Mouse (Mus musculus): ENCODE data around the gene P2ry1. TPM values are rescaled to one million over a fixed set of nuclear protein-coding genes. Genes with fewer than 3 reads are reported as not detected.

P2ry1 gene
- 14.6 and 19.9 TPM in 2 replicates for polyA plus RNA-seq (2012)

DNA sequence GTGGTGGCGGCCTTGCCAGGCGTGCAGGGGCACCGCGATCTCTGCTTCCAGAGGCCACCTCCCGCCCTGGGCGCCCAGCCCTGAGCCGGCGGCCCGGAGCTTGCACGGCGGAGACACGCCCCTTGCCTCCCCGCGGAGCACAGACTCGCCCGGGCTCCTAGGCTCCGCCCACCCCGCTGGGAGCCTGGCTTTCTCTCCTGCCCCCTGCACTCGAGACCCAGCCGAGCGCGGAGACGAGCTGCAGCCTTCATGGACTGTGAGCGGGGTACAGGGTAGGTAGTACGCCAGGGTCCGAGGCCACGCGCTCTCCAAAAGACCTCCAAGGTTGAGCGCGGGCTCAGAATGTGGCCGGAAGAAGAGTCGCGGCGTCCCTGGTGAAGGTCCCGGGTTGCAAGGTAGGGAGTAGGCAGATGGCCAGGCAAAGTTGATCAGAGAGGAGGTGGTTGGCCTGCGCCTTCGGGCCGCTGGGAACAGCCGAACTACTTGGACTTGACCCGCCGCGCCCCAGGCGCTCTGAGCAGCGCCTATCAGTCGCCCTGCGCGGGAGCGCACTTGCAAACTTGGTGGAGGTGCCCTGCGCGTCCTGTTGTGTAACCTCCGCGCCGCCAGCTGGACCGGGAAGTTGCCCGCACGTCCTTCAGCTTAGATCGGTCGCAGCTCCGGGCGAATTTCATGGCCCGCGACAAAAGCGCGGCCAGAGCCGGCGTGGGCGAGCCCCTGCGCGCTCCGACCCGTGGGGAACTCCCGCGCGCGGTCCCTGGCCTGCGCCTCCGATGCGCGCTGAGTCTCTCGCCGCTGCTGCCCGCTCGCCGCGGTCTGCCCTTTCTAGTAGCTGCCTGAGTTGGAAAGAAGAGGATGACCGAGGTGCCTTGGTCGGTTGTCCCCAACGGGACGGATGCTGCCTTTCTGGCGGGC lies at the start of gene P2ry1:
Gene P2ry1, plus strand, starts transcription at position 209 of the 915 bp plus-strand sequence.
- no peak for TF ChIP-seq GATA1 (IDR thresholded peaks at IDR 0.05; ENCODE audit: low read length)

DNA sequence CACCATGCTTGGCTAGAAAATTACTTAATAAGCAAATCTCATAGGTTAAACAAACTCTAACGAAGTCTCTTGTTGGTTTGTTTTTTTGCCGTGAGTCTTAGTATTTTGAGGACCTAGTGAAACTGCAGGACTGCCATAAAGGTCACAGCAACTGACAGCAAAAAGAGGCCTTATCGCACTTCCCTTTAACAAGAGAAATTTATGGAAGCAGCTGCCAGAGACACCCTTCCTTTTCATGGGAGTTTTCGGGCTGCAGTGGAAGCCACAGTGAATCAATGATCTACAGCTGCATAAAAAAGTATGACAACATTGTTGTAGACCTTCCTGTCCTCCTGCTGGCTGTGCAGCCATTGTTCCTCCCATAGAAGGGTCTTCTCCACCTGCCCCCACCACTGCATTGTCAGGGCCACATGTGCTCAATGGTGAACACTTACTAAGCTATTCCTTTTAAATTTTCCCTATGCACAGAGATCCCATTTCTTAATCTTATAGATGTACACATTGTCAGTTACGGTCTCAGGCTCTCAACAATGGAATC lies 49.3 kb upstream of the P2ry1 start:
- no peak for TF ChIP-seq GATA1 (IDR thresholded peaks at IDR 0.05; ENCODE audit: low read length)

DNA sequence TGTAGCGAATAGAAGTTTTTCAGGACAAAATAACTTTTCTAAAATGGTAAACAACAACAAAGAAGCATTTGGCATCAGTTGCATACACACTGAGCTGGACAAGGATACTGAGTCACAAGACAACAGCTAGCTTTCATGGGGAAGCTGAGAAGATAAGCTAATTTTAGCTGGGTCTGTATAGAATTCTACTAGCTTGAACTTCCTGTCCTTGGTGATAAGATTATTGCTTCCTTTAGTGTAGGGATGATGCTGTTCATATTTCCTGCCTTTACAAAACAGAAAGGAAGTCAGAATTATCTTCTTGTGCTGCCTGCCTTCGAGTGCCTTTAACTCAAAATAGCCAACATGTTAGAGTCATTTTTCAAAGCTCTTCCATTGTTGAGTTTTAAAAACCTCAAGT lies 48.5 kb upstream of the P2ry1 start:
- peak; percentile 75 for TF ChIP-seq GATA1 (IDR thresholded peaks at IDR 0.05; ENCODE audit: low read length)

DNA sequence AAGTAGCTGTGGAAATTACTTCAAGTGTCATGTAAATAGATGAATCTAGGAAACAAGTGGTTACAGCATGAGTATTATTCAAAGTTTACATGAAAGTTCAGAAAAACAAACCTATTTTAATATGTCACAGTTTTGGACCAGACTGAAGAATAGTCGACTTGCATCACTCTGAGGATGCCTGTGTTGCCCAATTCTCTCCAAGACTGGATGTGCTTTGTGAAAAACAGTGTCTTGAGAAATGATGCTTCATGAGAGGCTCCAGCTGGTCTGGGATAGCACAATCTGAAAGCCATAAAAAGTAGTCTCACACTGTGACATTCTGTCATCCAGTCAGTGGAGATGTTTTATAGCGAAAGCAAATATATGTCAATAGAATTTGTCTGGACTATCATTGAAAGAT lies 43.8 kb upstream of the P2ry1 start:
- no peak for TF ChIP-seq GATA1 (IDR thresholded peaks at IDR 0.05; ENCODE audit: low read length)

DNA sequence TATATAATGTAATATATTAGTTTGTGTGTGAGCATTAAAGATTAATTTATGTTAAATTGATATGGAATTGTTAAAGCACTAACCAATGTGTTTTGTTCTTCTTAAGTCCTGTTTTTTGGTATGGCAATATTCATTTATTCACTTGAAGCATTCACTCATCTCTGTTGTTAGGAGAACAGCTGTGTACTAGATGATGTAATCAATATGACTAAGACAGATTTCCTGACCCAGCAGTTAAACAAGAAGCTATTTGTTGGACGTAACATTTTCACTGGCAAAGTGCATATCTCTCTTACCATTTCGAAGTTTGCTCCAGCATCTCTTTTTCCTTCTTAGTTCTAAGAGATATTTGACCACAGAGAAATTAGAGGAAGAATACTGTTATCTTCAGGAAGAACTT lies 37.5 kb upstream of the P2ry1 start:
- TF ChIP-seq GATA1 (IDR thresholded peaks at IDR 0.05; ENCODE audit: low read length) = no peak

DNA sequence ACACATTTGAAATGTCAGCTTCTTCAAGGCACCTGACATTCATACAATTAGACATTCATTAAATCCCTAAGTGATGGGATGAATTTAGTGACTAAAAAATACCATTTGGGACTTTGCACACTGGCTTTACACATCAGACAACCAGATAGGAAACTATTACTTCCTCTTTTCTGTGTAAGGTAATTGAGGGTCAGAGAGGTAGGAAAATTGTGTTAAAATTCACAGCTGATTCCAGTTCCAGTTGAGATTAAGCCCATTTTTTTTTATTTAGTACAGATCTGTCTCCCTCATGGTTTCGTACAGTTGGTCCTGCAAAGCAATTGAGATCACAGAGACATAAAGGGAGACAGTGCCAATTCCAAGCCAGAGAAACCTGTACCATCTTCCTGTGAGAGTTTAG lies 27.7 kb upstream of the P2ry1 start:
- TF ChIP-seq GATA1 (IDR thresholded peaks at IDR 0.05; ENCODE audit: low read length) = no peak

DNA sequence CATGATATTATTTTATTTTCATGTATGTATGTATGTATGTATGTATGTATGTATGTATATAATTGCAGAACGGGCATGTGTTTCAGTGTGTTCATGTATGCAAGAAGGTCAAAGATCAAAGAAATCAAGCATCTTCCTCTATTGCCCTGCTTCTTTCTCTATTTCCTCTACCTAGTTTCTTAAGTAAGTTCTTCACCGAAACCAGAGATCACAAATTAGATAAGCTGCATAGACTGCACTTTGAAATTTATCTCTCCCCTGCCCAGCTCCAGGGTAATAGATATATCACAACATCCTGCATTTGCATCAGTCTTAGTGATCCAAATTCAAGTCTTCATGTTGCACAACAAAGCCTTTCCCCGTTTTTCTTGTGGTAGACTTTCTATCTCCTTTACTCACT lies 20.5 kb upstream of the P2ry1 start:
- TF ChIP-seq GATA1 (IDR thresholded peaks at IDR 0.05; ENCODE audit: low read length) = no peak

DNA sequence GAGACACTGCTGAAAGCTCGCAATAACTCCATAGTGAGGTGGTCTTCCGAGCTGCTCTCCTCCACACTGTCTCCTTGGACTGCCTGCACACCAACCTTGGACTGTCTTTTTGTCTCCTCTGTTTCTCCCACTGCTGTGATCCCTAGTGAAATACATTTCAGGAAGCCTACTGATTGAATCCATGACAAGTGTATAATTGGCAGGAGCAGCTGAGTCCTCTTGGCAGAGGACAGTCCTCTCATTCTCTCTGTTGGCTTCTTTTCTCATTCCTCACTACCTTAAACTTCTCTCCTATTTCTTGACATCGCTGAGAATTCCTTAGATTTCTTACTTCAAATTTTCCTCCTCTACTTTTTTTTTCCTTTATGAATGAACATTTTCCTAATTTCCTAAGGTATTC lies 4.5 kb upstream of the P2ry1 start:
- no peak for TF ChIP-seq GATA1 (IDR thresholded peaks at IDR 0.05; ENCODE audit: low read length)

DNA sequence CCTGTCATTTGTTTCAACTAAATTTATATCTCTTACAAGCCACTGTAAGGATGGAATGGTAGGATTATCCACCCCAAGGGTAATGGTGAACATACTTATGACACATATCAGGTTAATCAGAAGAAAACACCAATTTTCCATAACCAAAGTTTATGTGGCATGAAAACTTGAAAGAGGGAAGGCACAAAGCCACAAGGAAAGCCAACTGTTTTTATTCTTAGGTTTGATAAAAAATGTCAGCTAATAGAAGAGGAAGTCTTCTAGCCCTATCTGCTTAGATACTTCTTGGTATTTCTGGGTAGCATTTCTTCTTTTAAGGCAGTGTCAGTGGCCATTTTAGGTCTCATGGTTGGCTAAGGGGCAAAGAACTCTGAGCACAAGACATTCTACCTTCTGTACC lies 2.9 kb upstream of the P2ry1 start:
- TF ChIP-seq GATA1 (IDR thresholded peaks at IDR 0.05; ENCODE audit: low read length) = no peak

DNA sequence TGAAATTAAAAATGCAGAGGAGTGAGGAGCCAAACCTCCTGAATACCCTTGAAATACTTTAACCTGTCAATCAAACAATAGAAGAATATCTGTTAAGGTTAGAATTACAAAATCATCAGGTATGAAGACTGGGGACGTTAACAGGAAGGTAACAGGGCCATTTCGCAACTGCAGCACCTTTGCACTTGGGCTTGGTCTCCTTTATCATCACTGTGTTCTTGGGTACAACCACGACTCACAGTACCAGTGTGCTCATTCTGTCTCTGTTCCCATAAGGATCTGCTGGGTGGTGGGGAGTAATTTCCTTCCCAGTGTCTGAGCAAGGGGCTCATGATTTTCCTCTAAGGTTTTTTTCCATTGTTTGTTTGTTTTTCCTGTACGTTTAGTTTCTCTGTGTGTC lies 1.8 kb upstream of the P2ry1 start:
- no peak for TF ChIP-seq GATA1 (IDR thresholded peaks at IDR 0.05; ENCODE audit: low read length)

DNA sequence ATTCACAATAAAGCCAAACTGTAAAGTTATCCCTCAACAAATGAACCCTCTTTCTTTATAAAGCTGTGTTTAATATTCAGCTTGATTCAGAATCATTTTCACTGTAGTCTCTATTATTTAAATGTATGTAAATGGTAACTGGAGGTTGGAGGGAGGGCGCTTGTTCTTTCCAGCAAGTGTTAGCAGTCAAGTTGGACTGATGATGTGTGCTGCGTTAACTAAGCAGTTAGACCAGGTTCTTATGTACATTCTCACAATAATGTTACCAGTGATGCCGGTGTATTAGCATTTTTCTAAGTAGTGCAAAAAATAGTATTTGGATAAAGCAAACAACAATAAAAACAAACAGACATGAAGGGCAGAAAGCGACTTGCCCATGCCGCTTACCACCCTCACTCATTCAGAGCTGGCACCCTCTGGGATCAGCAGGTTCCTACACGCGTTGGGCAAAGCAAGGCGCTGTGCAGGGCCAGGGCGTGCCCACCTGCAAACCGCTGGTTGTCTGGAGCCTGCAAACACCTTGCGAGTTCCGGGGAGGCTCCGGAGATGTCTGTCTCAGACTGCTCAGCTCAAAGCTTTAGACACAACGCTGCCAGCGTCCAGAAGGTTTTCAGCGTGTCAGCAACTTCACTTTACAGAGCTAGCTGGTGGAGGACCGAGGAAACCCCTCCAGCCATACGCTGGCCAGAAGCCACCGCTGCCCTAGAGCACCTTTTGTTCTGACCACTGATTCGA lies 576 bp upstream of the P2ry1 start:
- no peak for TF ChIP-seq GATA1 (IDR thresholded peaks at IDR 0.05; ENCODE audit: low read length)

DNA sequence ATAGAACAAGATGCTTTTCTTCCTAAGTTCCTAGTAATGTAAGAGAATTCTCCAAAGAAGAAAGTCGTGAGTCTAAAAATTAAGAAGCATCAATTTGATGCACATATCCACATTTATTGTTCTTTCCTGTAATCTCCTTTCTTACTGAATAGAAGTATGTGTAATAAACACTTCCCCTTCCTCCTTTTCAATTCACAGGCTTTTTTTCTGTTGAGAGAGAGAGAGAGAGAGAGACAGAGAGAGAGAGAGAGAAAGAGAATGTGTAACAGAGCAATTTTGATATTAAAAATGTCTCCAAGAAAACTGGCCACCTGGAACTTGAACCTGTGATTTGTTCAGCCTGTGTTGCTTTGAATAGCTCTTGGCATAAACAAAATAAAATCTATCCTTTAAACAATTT lies 2.0 kb downstream of the P2ry1 start:
- TF ChIP-seq GATA1 (IDR thresholded peaks at IDR 0.05; ENCODE audit: low read length) = no peak

DNA sequence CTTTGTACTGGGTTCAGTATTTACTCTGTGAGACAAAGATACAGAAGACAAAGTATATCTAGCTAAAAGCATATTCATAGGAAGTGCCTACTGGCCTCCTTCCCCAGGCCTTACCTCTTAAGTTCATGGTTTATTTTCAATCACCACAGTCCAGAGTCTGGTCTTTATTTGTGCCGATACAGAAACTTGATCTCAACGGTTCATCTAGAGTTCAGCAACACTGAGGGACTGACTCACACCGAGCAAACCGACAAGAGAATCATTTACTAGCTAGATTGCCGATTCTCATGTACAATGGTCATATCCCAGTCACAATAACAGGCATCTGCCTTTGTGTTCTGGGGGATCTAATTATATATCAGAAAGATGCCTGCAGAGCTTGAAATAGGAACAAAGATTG lies 9.1 kb downstream of the P2ry1 start:
- no peak for TF ChIP-seq GATA1 (IDR thresholded peaks at IDR 0.05; ENCODE audit: low read length)

DNA sequence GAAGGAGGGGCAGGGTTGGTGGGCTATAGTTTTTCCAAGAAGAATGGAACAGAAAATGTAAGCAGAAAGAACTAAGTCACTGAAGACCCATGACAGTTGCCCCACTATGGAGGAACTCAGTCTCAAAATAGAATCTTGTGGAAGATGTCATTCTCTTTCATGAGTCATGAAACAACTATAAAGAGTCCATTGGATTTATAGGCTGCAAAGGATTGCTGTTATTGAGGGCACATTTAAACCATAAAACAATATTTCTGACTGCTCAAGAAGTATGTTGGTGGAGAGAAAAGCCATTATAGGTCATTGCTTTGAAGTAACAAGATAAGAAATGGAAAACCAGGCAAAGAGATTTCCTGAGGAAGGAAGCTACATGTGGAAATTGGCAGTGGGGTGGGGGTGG lies 10.0 kb downstream of the P2ry1 start:
- TF ChIP-seq GATA1 (IDR thresholded peaks at IDR 0.05; ENCODE audit: low read length) = no peak

DNA sequence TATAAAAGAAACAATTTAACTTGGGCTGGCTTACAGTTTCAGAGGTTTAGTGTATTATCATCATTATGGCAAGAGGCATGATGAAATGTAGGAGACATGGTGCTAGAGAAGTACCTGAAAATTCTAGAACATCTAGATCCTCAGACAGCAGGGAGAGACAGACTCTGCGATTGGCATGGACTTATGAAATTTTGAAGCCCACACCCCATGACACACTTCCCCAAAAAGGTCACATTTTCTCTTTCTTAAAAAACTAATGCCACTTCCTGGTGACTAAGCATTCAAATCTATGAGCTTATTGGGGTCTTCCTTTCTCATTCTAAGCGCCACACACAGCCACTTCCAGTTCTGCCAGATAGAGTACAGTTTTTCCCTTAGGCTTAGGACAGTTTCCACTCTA lies 14.1 kb downstream of the P2ry1 start:
- no peak for TF ChIP-seq GATA1 (IDR thresholded peaks at IDR 0.05; ENCODE audit: low read length)

DNA sequence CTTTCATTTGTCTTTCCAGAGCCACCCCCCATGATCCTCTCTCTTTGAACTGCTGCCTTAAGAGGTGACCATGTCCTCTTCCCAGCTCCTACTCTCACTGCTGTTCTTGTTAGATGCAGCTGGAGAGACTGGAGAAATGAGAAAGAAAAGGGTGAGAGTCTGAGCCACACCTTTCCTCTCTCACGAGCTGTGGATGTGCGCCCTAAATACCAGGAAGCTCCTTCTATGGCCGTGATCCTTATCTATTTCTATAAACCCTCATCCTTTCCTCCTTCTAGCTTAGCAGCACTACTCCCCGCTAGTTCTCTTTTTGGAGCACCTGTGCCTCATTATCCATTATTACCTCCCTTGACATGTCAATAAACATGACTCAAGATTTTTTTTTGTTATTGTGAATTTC lies 29.5 kb downstream of the P2ry1 start:
- TF ChIP-seq GATA1 (IDR thresholded peaks at IDR 0.05; ENCODE audit: low read length) = no peak

All from G1E-ER4 (cell line).